Mouse (Mus musculus): ENCODE data around the gene Eif3c.

GRCm38 (mm10) chr7:126528166-126528577 is 38.0 kb downstream of the Eif3c start:
- TF ChIP-seq POLR2A (IDR thresholded peaks at IDR 0.05; ENCODE audit: insufficient read length, low read depth) = no peak
- no peak for TF ChIP-seq USF1 (IDR thresholded peaks at IDR 0.05; ENCODE audit: low read depth)
- no peak for TF ChIP-seq MYOD1 (IDR thresholded peaks at IDR 0.05; ENCODE audit: control insufficient read depth in 1 of 3, insufficient read length in 2 of 3, low read depth in 2 of 3)
- TF ChIP-seq POLR2AphosphoS2 (IDR thresholded peaks at IDR 0.05; ENCODE audit: insufficient read length, low read depth) = no peak
- no peak for TF ChIP-seq MYOG (IDR thresholded peaks at IDR 0.05; ENCODE audit: control insufficient read depth in 1 of 3, insufficient read depth in 1 of 3, insufficient read length in 2 of 3, low read depth in 2 of 3)
- no peak for TF ChIP-seq CEBPB (IDR thresholded peaks at IDR 0.05; ENCODE audit: insufficient read depth, poor library complexity, severe bottlenecking)
- TF ChIP-seq E2F4 (IDR thresholded peaks at IDR 0.05; ENCODE audit: insufficient read depth) = no peak
- TF ChIP-seq TCF12 (IDR thresholded peaks at IDR 0.05; ENCODE audit: insufficient read depth, poor library complexity, severe bottlenecking) = no peak
